Mouse (Mus musculus): Measurements from ENCODE around the gene Iqschfp.
A peak's percentile ranks its signal among the peaks of the same experiment; 100 is the strongest.

Gene Iqschfp

GRCm38 (mm10) chr3:67954459-67955065 is 62.5 kb downstream of the Iqschfp start:
- DNase-seq (ENCODE audit: low spot score in 2 of 2), result peak; percentile 58 to 81

GRCm38 (mm10) chr3:67959672-67960071 is 67.6 kb downstream of the Iqschfp start:
- DNase-seq (ENCODE audit: low spot score in 2 of 2), result no peak

GRCm38 (mm10) chr3:67960133-67960532 is 68.1 kb downstream of the Iqschfp start:
- no peak for DNase-seq (ENCODE audit: low spot score in 2 of 2)

GRCm38 (mm10) chr3:67960727-67961126 is 68.7 kb downstream of the Iqschfp start:
- DNase-seq (ENCODE audit: low spot score in 2 of 2), result no peak

- no peak for DNase-seq (ENCODE audit: low spot score in 2 of 2)
Measured at GRCm38 (mm10) chr3:67961934-67962639, 70.1 kb downstream of the Iqschfp start.

- DNase-seq (ENCODE audit: low spot score in 2 of 2), result no peak
Measured at GRCm38 (mm10) chr3:67974340-67974998, 82.4 kb downstream of the Iqschfp start.

GRCm38 (mm10) chr3:67980006-67980405 is 88.0 kb downstream of the Iqschfp start:
- DNase-seq (ENCODE audit: low spot score in 2 of 2), result no peak

GRCm38 (mm10) chr3:67983329-67983728 is 91.3 kb downstream of the Iqschfp start:
- DNase-seq (ENCODE audit: low spot score in 2 of 2), result peak; percentile 22 to 23

GRCm38 (mm10) chr3:68002415-68002814 is 110.4 kb downstream of the Iqschfp start:
- DNase-seq (ENCODE audit: low spot score in 2 of 2), result no peak

GRCm38 (mm10) chr3:68012342-68012741 is 120.3 kb downstream of the Iqschfp start:
- no peak for DNase-seq (ENCODE audit: low spot score in 2 of 2)

- DNase-seq (ENCODE audit: low spot score in 2 of 2), result no peak
Measured at GRCm38 (mm10) chr3:68015786-68016185, 123.8 kb downstream of the Iqschfp start.

- no peak for DNase-seq (ENCODE audit: low spot score in 2 of 2)
Measured at GRCm38 (mm10) chr3:68019401-68019800, 127.4 kb downstream of the Iqschfp start.

GRCm38 (mm10) chr3:68036097-68036496 is 144.1 kb downstream of the Iqschfp start:
- DNase-seq (ENCODE audit: low spot score in 2 of 2), result no peak

- DNase-seq (ENCODE audit: low spot score in 2 of 2), result no peak
Measured at GRCm38 (mm10) chr3:68042951-68043350, 150.9 kb downstream of the Iqschfp start.

- DNase-seq (ENCODE audit: low spot score in 2 of 2), result peak; percentile 52 to 66
Measured at GRCm38 (mm10) chr3:68045475-68046416, 153.7 kb downstream of the Iqschfp start.

GRCm38 (mm10) chr3:68053538-68053937 is 161.5 kb downstream of the Iqschfp start:
- DNase-seq (ENCODE audit: low spot score in 2 of 2), result peak; percentile 37 to 55

- DNase-seq (ENCODE audit: low spot score in 2 of 2), result peak; percentile 71 to 72
Measured at GRCm38 (mm10) chr3:68055071-68055470, 163.0 kb downstream of the Iqschfp start.

GRCm38 (mm10) chr3:68056373-68057275 is 164.6 kb downstream of the Iqschfp start:
- peak; percentile 84 to 89 for DNase-seq (ENCODE audit: low spot score in 2 of 2)

GRCm38 (mm10) chr3:68059162-68059800 is 167.2 kb downstream of the Iqschfp start:
- DNase-seq (ENCODE audit: low spot score in 2 of 2), result no peak

GRCm38 (mm10) chr3:68064731-68065130 is 172.7 kb downstream of the Iqschfp start, which contains the start of gene Schip1:
Schip1 (plus strand) TSS chr3:68064802.
- DNase-seq (ENCODE audit: low spot score in 2 of 2), result no peak
